Mouse (Mus musculus) testis, adult 2 months (tissue): Measurements from ENCODE around the gene Camta2. TPM values are rescaled to one million over a fixed set of nuclear protein-coding genes. Genes with fewer than 3 reads are reported as not detected.

Source experiments
- H3K27ac ChIP-seq: fragments of 200-500 bp; 2 replicates; pipeline ENCODE4 v1.5.1; 2012; ENCODE audit warnings: low read depth, low read length; ENCODE audit not compliant: control insufficient read depth, insufficient read depth
- H3K27me3 ChIP-seq: fragments of 200-500 bp; 2 replicates; pipeline ENCODE4 v1.6.1; 2012; ENCODE audit warnings: mild to moderate bottlenecking, low read length, moderate library complexity; ENCODE audit not compliant: control insufficient read depth, insufficient read depth
- H3K36me3 ChIP-seq: fragments of 200-500 bp; 2 replicates; pipeline ENCODE4 v1.6.1; 2012; ENCODE audit warnings: mild to moderate bottlenecking, low read length; ENCODE audit not compliant: control insufficient read depth, insufficient read depth
- H3K4me1 ChIP-seq: fragments of 200-500 bp; 2 replicates; pipeline ENCODE4 v1.6.1; 2012; ENCODE audit warnings: low read length; ENCODE audit not compliant: control insufficient read depth, insufficient read depth
- H3K4me3 ChIP-seq: fragments of 200-500 bp; 2 replicates; pipeline ENCODE4 v1.5.1; 2012; ENCODE audit warnings: low read depth, mild to moderate bottlenecking, low read length, moderate library complexity, mixed read lengths; ENCODE audit not compliant: control insufficient read depth
- CTCF ChIP-seq: fragments of 200-500 bp; IDR thresholded peaks from 2 replicates; pipeline ENCODE4 v1.5.1; 2012; ENCODE audit warnings: low read depth, mild to moderate bottlenecking, inconsistent platforms, low read length, moderate library complexity; ENCODE audit not compliant: control insufficient read depth, insufficient read depth, insufficient replicate concordance
- POLR2A ChIP-seq: fragments of 200-500 bp; IDR thresholded peaks from 2 replicates; pipeline ENCODE4 v1.6.1; 2012; ENCODE audit warnings: low read depth, mild to moderate bottlenecking, inconsistent platforms, low read length, moderate library complexity; ENCODE audit not compliant: control insufficient read depth
- polyA plus RNA-seq: library from polyadenylated mRNA; depleted of rRNA; stranded (reverse); fragments of >200 nt; gene quantifications from 2 replicates; pipeline ENCODE4 v1.2.3, GENCODE M21; 2012

Gene Camta2
- polyA plus RNA-seq, 1 experiment, result 10.3 TPM

- no peak overlapping the region for H3K4me3 ChIP-seq
- no peak overlapping the region for H3K27ac ChIP-seq
- TF ChIP-seq POLR2A, result no peak
- TF ChIP-seq CTCF, result no peak
- peaks cover 4% of the 10 kb centered on the region for H3K4me1 ChIP-seq
- H3K36me3 ChIP-seq, result no peaks in the 10 kb centered on the region; the same call in none of the 2 replicates
- no peaks in the 10 kb centered on the region for H3K27me3 ChIP-seq
Measured at GRCm38 (mm10) chr11:70663957-70664356, 23.9 kb downstream of the Camta2 start.

- no peak overlapping the region for H3K27ac ChIP-seq
- no peaks in the 10 kb centered on the region; the same call in none of the 2 replicates for H3K36me3 ChIP-seq
- no peaks in the 10 kb centered on the region for H3K4me1 ChIP-seq
- no peaks in the 10 kb centered on the region for H3K27me3 ChIP-seq
- TF ChIP-seq POLR2A, result no peak
- TF ChIP-seq CTCF, result no peak
- no peak overlapping the region for H3K4me3 ChIP-seq
Measured at GRCm38 (mm10) chr11:70663101-70663500, 24.8 kb downstream of the Camta2 start.

DNA sequence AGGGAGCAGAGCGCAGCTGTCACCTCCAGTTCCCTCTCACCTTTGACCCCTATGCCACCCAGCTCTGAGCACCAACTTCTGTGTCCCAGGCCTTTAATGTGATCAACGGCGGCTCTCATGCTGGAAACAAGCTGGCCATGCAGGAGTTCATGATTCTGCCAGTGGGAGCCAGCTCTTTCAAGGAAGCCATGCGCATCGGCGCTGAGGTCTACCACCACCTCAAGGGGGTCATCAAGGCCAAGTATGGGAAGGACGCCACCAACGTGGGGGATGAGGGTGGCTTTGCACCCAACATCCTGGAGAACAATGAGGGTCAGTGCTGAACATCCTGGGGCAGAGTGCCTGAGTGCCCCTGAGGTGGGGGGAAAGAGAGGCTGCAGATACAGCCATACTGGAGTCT lies 27.3 kb downstream of the Camta2 start:
- TF ChIP-seq CTCF, result no peak
- no peak for TF ChIP-seq POLR2A
- Histone ChIP-seq H3K27me3 (no peaks in the 10 kb centered on the region), H3K4me1 (peaks cover 16% of the 10 kb centered on the region), H3K4me3 (no peak overlapping the region), H3K36me3 (no peaks in the 10 kb centered on the region; the same call in none of the 2 replicates), H3K27ac (no peak overlapping the region)

DNA sequence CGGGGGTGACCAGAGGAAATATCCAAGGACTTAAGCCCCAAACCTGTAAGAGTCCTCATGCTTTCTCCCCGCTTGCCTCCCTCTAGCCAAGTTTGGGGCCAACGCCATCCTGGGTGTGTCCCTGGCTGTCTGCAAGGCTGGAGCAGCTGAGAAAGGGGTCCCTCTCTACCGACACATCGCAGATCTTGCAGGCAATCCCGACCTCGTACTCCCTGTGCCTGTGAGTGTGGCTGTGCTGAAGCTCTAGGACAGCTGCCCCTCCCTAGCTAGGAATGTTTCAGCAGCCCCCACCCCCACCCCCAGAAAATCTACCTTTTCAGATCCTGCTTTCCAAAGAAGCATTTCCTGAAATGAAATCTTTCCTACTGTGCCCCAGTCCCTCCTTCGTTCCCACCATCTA lies 29.0 kb downstream of the Camta2 start:
- H3K4me1 ChIP-seq, result peaks cover 16% of the 10 kb centered on the region
- no peaks in the 10 kb centered on the region; the same call in 1 of the 2 replicates for H3K36me3 ChIP-seq
- H3K4me3 ChIP-seq, result no peak overlapping the region
- TF ChIP-seq POLR2A (no peak), CTCF (no peak)
- H3K27ac ChIP-seq, result no peak overlapping the region
- no peaks in the 10 kb centered on the region for H3K27me3 ChIP-seq

GRCm38 (mm10) chr11:70658521-70658920 lies 29.4 kb downstream of the Camta2 start:
- TF ChIP-seq POLR2A (no peak), CTCF (no peak)
- Histone ChIP-seq H3K4me1 (peaks cover 16% of the 10 kb centered on the region), H3K36me3 (no peaks in the 10 kb centered on the region; the same call in 1 of the 2 replicates), H3K27ac (no peak overlapping the region), H3K27me3 (no peaks in the 10 kb centered on the region), H3K4me3 (no peak overlapping the region)

GRCm38 (mm10) chr11:70657991-70658390 lies 29.9 kb downstream of the Camta2 start:
- Histone ChIP-seq H3K4me3 (no peak overlapping the region), H3K4me1 (peaks cover 16% of the 10 kb centered on the region), H3K27ac (no peak overlapping the region), H3K27me3 (no peaks in the 10 kb centered on the region), H3K36me3 (no peaks in the 10 kb centered on the region; the same call in 1 of the 2 replicates)
- TF ChIP-seq POLR2A, result no peak
- TF ChIP-seq CTCF, result no peak

DNA sequence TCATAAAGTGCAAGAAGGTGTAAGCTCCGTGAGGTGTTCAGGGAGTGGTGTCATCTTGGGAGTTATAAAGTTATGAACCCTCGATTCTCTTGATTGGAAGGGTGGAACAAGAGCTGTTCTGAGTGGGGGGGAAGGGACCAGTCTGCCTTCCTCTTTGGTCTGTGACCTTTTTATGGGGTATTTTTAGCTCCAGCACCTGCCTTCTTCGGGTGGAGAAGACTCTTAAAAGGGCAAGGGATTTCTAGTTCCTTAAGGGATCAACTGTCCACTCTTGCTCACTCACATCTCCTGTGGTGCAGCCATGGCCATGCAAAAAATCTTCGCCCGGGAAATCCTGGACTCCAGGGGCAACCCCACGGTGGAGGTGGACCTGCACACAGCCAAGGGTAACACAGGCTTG lies 30.3 kb downstream of the Camta2 start:
- peaks cover 20% of the 10 kb centered on the region for H3K4me1 ChIP-seq
- H3K27ac ChIP-seq, result no peak overlapping the region
- TF ChIP-seq CTCF (no peak), POLR2A (0 out of 2 replicates have a peak, but pooled peaks have one; percentile 12)
- no peak overlapping the region for H3K4me3 ChIP-seq
- H3K36me3 ChIP-seq, result no peaks in the 10 kb centered on the region; the same call in 1 of the 2 replicates
- H3K27me3 ChIP-seq, result no peaks in the 10 kb centered on the region
